Mouse (Mus musculus): ENCODE measurements at regions not wholly inside any gene's neighbourhood (a gene's known extent, or its start where the extent isn't known, plus 50 kb on each side); places are given as distances from the start of the nearest gene placed in this dataset.

DNA sequence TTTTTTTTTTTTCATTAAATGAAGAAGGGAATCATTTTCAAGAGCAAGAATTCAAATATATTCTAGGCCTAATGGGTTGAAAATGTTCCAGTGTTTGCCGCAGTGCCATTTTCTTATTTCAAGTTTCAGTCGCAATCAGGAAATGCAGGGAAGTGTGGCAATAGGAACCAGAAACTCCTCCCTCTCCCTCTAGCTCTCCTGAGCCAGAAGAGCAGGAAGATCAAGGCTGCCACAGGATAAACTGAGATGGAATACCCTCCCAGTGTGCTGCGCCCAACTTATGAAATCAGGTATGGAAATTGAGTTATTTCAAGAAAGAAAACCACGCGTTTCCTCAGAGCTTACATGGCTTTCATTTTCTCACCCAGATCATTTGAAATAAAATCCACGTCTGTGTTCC, 460.8 kb upstream of the Plxna2 start:
- TF ChIP-seq CTCF (IDR thresholded peaks at IDR 0.05; ENCODE audit: control insufficient read depth, insufficient read depth, low read length) (no peak), POLR2A (IDR thresholded peaks at IDR 0.05; ENCODE audit: borderline replicate concordance, control insufficient read depth, low read depth, low read length) (no peak)
